Mouse (Mus musculus): ENCODE data around the gene Chodl.

The Chodl gene

DNA sequence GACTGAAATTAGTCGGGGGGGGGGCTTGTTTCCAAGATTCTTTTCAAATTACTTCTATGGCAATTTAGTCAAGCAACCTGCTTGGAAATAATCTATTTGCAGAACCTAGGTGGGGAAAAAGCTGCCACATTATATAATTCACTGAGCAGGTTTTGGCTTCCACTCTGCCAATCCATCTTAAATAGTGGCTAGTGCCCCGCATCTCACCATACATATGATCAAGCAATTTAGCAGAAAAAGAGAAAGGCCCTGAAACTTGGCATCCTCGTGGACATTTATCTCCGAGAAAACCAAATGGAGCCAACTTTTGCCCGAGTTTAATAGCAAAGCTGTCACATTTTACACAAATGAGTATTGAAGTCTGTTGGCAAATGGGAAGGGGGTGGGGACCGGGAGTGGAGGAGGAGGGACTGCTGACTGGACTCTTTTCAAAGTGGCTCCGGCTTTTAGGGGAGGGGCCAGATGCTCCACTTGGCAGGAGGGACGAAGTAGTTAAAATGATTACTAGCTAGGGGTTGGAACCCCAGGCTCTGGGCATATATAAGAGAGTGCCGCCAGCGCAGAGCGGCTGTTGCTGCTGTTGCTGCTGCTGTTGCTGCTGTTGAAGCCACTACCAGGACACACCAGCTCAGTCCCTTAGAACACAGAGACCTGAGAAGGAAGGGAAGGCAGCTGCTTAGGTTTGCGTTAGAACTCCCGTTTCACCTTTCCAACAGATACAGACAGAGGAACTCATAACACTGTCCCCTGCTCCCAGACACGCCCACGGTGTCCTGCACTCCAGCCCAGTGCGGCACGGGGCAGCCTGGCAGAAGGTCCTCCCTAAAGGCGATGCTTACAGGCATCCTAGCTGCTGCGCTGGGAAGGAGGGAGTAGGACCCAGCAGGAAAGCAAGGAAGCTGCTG lies at the start of gene Chodl:
Gene Chodl (plus strand): TSS at position 567 of the 905 bp plus-strand sequence.
- no peak for DNase-seq (ENCODE audit: low spot score)

DNA sequence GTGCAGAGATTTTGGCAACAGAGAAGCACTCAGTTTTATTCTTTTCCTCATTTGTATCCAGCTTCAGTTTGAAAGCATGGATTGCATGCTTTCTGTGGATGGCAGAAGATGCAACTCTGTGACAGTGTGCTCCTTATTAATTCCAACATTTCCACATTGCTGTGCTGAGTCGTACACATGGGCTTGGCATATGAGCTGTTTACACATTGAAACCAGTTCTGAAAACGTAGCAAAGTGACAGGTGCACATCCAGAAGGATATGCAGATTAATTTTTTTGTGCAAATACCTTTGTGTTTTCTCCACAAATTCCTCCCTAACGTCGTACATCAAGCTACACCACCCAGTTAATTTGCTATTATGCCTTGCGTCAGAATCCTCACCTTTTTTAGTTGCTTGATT lies 8.1 kb upstream of the Chodl start:
- DNase-seq (ENCODE audit: low spot score), result no peak

DNA sequence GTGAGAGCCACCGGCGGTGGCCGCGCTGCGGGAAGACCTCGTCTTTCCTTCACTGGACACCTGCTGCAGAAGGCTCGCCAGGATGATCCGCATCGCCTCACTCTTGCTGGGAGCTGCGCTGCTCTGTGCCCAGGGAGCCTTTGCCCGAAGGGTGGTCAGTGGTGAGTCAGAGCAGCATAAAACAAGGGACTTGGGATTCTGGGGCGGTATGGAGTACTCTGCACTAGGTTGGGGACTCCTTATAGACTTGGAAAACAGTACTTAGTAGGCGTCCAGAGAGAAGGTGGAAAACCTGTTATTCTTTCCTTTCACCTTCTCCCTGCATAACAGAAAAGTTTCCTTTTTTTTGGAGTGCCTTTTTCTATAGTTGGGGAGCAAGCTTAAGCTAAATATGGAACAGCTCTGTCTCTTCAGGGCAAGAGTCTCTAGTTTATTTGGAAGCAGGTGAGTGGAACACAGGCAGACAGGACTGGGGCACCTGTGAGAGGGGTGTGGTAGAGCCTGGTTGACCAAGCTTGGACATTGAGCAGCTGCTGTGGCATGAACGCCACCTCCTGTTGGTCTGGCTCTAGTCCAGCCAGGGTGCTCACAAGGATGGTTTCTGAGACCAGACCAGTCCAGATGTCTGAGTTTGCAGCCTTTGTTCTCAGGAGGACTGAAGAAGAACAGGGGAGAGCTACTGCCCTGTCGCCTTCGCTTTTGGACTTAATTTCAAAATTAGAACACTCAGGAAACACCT lies 708 bp downstream of the Chodl start:
- no peak for DNase-seq (ENCODE audit: low spot score)

DNA sequence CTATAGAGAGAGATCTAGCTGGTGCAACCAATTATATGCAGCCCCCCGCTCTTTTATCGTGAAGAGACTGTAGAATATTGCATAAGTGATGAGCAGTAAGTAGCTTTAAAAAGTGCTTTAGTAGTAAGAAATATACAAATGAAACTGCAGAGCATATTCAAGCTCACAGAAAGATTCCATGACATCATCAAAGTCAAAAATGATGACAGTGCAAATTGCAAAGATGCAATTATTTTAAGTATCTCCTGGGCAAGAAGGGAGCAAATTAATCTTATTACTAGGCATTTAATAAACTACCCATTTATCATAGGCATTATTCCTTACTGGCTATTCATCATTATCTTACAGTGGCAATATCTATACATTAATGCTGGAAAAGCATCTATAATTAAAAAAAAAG lies 3.5 kb downstream of the Chodl start:
- no peak for DNase-seq (ENCODE audit: low spot score)

DNA sequence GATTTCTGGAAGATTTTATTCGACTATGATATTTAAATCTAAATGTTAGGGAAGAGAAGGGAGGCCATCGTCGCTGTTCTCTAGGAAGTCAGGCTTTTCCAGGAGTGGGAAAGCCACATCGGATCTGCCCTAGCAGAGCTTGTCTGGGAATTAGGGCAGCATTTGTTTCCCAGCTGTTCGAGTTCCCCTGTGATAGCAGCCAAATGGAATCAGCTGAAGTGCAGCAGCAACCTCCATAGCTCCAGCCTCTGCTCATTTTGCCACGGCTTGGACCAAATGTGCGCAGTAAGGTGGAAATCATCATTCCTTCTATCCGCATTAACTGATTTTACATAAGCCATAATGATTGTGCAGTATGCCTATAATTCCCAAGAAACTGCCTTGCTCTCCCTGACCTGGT lies 7.0 kb downstream of the Chodl start:
- DNase-seq (ENCODE audit: low spot score), result no peak

GRCm38 (mm10) chr16:78950359-78950758 lies 19.6 kb downstream of the Chodl start:
- no peak for DNase-seq (ENCODE audit: low spot score)

DNA sequence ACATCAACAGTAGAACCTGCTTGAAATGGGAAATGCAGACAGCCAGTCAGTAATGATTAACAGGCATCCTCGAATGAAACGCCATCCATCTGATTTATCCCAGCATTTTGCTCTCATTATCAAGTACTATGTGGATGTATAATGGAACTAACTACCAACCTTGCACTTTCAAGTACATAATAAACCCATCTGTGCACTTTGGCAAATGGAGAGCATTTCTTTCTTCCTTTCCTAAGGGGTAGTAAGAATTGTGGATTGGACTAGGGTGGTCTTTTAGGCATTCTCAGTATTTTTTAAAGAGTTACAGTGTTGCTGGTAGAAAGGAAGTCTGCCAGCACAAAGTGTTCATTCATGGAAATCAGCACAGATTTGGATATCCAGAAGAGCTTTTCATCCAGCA lies 26.7 kb downstream of the Chodl start:
- DNase-seq (ENCODE audit: low spot score), result no peak

GRCm38 (mm10) chr16:78969091-78969731 lies 38.5 kb downstream of the Chodl start:
- DNase-seq (ENCODE audit: low spot score), result no peak

DNA sequence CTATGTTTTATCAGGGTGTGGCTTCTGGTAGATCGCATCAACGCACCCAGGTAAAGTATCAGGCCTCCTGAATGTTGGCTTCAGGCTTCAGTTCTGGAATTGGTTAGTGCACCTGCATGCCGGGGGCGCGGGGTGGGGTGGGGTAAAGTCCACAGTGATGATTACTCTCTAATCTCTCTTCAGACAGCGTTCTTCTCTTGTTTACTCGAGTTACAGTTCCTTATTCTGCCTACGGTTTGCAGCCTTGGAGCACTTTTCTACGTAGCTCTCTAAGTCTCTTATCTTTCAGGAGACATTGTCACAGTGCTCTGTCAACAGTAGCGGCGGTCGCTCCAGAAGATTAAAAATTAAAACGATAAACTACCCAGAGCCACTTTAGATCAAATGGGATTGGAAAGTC lies 43.4 kb downstream of the Chodl start:
- no peak for DNase-seq (ENCODE audit: low spot score)

DNA sequence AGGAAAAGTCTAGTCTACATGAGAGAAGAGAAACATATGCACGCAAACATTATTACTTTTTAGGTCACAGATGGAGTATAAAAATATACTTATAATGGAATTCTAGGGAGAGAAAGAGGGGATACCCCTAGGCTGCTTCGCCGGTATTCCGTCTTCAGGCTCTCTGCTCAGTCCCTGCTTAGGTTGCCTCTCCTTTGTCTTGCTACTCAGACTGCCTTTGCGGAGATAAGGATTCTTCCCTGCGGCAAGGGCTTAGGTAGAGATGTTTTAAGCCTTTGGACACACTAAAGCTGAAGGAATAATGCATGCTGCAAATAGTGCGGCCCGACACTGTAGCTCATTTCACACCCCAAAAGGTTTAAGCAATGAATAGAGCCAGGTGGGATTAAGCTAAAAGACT lies 45.6 kb downstream of the Chodl start:
- no peak for DNase-seq (ENCODE audit: low spot score)

Data from left cerebral cortex, adult 11 months (tissue).